Mouse (Mus musculus): ENCODE results near the gene Kcna6.

Kcna6 gene

DNA sequence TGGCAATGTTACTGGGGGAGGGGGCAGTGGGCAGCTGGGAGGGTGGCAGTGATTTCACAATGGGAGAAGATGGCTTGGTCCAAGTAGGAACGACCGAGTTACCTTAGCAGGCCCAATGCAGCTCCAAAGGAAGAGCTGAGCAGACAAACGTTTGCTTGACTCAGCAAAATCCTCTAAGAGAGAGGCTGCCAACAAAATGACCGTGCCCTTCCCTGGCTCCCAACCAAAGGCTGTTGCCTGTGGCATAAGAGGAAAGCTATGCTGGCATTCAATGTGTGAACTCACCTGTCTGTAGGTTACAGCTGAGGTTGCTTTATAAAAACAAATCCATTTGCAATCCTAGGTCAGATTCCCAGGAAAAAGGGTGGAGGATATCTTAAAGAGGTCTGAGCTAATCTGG is 3.5 kb downstream of the Kcna6 start:
- in situ Hi-C loops (cut with MboI, MseI): no loop called here

DNA sequence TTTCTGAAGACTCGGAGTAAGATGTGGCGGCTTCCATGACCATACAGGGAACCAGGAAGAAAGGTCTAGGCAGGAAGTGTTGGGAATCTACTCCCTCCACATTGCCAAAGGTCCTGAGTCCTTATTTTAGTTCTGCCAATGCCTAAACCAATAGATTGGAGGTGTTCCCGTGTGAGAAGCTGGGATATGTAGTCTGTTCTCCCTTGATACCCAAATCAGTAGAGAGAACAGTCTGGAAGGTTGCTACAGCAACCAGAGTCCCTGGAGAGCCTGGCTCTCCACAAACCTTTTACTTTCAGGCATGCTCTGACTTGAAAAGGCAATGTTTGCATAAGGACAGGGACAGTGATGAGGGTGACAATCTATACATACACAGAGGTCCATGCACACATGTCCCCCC is 4.7 kb downstream of the Kcna6 start:
- in situ Hi-C loops (cut with MboI, MseI): no loop called here

DNA sequence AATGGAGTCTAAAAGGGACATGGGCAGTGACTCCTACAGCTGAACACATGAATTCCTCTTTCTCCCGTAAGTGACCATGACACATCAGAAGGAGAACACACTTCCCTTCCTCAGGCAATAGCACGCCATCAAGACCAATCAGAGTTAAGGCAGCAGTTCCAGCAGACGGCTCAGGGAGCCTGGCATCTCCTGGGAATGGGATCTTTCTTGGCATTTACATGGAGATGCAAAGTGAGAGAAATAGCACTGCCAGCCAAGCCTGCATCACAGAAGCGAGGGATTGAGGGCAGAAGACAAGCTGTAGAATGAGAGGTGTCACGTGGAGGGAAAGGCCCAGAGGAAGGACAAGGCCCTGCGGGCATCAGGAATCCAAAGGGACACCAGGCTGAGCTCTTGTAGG is 7.8 kb downstream of the Kcna6 start:
- in situ Hi-C loops (cut with MboI, MseI): no loop called here

DNA sequence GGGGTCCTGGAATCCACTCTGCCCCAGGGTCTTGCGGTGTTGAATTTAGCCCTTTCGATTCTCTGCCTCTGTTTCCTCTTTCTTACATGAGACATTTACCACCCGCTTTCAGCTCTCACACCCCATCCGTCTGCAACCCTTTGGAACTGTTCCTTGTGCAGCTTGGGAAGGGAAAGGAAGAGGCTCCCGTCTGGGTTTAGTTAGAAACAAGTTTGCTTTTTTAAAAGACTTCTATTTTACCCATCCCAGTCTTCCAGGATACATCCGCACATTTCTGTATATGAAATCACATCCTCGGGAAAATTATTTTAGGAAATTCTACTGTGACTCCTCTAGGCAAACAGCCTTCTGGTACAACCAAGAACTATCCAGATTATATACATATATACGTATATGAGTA is 11.7 kb downstream of the Kcna6 start:
- in situ Hi-C loops (cut with MboI, MseI): no loop called here

- in situ Hi-C loops (cut with MboI, MseI): no loop called here
These were observed 21.9 kb downstream of the Kcna6 start for GRCm38 (mm10) chr6:126718423-126719087.

DNA sequence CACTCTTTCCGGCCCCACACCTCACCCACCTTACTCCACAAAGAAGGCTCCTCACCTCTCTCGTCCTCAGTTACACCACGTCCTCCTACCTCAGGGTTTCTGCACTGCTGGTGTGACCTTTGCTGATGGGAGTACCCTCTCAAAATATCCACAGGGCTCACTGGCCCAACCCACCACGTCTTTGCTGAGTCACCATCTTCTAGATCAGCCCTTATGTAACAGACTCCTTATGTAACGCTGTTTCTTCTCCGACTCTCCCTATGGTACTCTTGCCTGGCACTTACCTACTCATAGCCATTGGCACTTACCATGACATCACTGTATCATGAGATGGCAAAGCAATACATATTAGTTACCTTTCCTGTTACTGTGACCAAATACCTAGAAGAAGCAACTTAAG is 27.9 kb downstream of the Kcna6 start:
- in situ Hi-C loops (cut with MboI, MseI): no loop called here

DNA sequence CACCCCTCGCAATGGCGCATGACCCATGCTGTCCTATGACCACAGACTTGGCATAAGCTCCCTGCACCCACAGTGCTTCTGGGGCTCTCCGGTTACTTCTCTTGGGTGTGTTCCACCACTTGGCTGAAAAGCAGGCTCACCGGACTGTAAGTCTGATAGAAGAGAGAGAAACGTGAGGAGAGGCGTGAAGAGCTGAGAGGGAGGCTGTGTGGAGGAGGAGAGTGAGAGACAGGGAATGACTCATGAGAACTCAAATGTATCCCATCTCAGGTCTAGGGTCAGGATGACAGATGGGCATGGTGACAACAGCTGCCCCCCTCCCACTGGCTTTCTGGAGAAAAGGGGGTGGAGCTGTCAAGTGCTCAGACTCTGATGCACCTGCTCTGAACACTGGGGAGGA is 34.5 kb downstream of the Kcna6 start:
- in situ Hi-C loops (cut with MboI, MseI): loop anchor here in 1 of 2 experiments (10.0 kb wide), 1 partner anchor 1789 kb away; no protein-coding TSS in a partner anchor

GRCm38 (mm10) chr6:126704430-126704829 is 36.0 kb downstream of the Kcna6 start:
- in situ Hi-C loops (cut with MboI, MseI): loop anchor here in 1 of 2 experiments (10.0 kb wide), 1 partner anchor 1790 kb away; no protein-coding TSS in a partner anchor

DNA sequence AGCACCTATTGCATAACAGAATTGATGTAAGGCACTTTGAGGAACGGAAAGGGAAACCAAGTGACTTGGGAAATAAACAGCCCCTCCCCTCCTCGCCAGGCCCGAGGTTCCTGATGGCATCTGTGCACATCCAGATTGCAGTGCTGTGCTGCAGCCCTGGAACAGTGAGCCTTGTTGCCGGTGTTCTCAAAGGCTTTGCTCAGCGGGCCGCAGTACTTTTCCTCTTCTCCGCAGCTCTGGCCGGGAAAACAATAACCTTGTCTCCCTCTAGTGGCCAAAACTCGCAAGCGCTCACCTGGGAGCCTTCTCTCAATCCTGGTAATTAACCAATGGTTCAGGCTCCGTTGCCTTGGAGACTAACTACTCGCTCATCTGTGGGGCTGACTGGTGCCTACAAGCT is 38.4 kb downstream of the Kcna6 start:
- in situ Hi-C loops (cut with MboI, MseI): loop anchor here in 1 of 2 experiments (10.0 kb wide), 1 partner anchor 1793 kb away; no protein-coding TSS in a partner anchor

DNA sequence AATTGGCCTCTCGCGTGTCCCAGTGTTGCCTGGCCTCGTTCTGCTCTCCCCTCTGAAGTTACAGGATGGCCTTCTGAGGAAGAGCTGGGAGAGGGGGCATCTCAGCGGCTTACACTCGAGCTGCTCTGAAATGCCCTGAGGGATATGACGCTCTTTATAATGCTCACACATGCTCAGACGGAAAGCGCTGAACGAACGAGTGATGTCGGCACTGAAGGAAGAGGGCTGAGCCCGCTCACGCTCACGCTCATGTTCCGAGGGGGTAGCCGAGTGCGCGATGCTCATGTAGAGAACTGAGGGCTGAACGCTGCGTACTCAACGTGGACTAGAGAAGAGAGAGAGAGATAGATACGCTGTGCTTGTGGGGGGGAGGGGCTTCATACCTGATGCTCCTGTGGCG is 39.3 kb downstream of the Kcna6 start:
- in situ Hi-C loops (cut with MboI, MseI): loop anchor here in 1 of 2 experiments (10.0 kb wide), 1 partner anchor 1794 kb away; no protein-coding TSS in a partner anchor

- in situ Hi-C loops (cut with MboI, MseI): loop anchor here in 1 of 2 experiments (10.0 kb wide), 1 partner anchor 1795 kb away; no protein-coding TSS in a partner anchor
These were observed 40.5 kb downstream of the Kcna6 start for GRCm38 (mm10) chr6:126699995-126700394.

- in situ Hi-C loops (cut with MboI, MseI): no loop called here
These were observed 53.4 kb downstream of the Kcna6 start for GRCm38 (mm10) chr6:126687120-126687519.

- in situ Hi-C loops (cut with MboI, MseI): no loop called here
These were observed 55.3 kb downstream of the Kcna6 start for GRCm38 (mm10) chr6:126685135-126685534.

GRCm38 (mm10) chr6:126678961-126679360 is 61.5 kb downstream of the Kcna6 start:
- in situ Hi-C loops (cut with MboI, MseI): no loop called here

DNA sequence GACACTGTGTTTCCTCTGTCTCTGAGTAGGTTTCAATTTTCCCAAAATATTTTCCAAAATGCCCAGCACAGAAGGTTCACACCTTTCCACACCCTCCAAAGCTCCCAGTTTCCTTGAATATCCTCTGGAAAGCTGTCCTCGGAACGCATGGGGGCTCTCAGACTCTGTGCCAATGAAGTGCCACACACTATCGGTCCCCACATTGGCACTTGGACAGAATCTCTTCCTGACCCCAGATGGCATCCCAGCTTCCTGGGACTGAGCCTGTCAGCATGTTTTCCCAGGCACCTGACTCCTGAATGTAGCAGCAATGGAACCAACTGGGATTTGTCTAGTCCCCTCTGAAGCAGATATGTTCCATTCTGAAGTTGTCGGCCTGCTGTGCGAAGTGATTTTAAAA is 73.5 kb downstream of the Kcna6 start:
- in situ Hi-C loops (cut with MboI, MseI): no loop called here

DNA sequence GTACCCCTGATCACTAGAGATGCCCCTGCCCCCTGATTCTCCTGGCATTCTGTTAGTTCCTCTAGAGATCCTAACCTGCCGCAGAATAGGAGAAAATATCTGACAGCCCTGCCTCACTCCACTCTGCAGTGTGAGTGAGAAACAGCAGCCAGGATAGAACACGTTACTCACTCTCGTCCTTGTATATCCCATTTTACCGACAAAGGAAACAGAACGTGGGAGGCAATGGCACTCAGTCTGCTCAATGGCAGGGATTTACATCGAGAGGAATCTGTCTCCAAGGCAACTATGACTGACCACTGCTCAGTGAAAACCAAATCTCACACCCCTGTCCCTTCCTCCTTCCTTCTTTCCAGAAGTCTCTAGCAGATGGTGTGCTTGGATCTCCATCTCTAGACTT is 74.4 kb downstream of the Kcna6 start:
- in situ Hi-C loops (cut with MboI, MseI): no loop called here

DNA sequence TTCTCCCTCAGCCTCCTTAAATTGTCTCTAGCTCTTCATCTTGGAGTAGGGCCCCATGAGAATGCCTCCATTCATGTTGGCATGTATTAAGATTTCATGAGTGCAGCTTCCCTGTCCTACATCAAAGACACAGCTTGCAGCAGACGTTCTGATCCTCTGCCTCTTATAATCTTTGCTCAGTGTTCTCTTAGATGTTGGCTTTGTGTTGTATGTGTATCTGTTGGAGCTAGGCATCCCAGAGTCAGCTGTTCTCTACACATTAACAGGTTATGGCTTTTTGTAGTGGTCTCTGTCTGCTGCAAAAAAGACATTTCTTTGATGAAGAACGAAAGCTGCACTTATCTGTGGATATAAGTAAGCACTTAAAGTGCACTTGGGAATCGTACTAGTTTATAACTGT is 75.9 kb downstream of the Kcna6 start:
- in situ Hi-C loops (cut with MboI, MseI): no loop called here
